Mouse (Mus musculus): ENCODE results near the gene Zbtb20. TPM values are rescaled to one million over a fixed set of nuclear protein-coding genes. Genes with fewer than 3 reads are reported as not detected.
A peak's percentile ranks its signal among the peaks of the same experiment; 100 is the strongest.

Zbtb20 gene
- polyA plus RNA-seq, 1 experiment from 2014 or later, result 6.6 TPM

DNA sequence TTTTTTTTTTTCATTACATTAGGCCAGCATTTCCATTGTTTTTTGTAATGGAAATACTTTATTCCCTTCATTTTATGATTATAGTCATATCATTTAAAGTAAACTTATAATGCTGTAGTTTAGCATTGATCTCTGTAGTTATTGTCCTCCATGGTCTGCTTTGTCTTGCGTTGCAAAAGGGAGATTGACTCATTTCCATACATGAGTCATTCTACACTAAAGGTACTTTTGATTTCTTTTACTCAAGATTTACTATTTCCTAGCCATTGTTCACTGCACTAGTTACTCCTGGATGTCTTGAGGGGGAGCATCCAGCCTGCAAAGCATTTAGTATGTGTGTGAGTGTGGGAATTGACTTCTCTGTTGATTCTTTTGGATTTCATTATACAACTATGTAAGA is 24.6 kb downstream of the Zbtb20 start:
- Histone ChIP-seq H3K4me2 (no peak overlapping the region), H3K4me1 (replicated peaks; ENCODE audit: control insufficient read depth, insufficient read depth, low read length) (no peaks in the 10 kb centered on the region), H3K27me3 (replicated peaks; ENCODE audit: control insufficient read depth, insufficient read depth, low read length) (no peaks in the 10 kb centered on the region), H3K27ac (ENCODE audit: low read depth, low read length) (no peak overlapping the region), H3K4me3 (ENCODE audit: low read depth, low read length) (no peak overlapping the region), H3K9me3 (ENCODE audit: control insufficient read depth, low read length) (no peaks in the 10 kb centered on the region), H3K9ac (ENCODE audit: low read depth, low read length) (no peak overlapping the region), H3K36me3 (ENCODE audit: control insufficient read depth, insufficient read depth, low read length) (no peaks in the 10 kb centered on the region)
- ATAC-seq (replicated peaks; ENCODE audit: low FRiP score), result no peak
- DNase-seq (ENCODE audit: low spot score), result no peak
- 77% methylated on average over 1 of the region's 1 CpGs for WGBS

DNA sequence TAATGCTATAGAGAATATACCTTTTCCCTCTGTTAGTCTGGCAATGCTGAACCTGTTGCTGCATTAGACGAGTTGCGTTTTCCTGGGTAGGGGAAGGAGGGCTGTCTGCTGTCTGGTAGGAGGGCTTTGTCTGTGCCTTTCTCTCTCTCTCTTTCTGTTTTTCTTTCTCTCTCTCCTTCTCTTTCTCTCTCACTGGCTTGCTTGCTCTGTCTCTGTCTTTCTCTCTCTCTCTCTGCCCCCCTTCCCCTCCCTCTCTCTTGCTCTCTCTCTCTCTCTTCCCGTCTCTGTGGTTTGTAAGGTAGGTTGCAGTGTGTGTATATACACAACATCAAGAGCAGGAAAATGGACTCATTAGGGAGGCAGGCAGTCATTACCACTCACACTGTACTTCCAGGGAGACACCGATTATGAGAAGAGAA is 31.6 kb downstream of the Zbtb20 start:
- no peak overlapping the region for H3K9ac ChIP-seq (ENCODE audit: low read depth, low read length)
- ATAC-seq (replicated peaks; ENCODE audit: low FRiP score), result no peak
- WGBS, result 57% methylated on average over 4 of the region's 4 CpGs

GRCm38 (mm10) chr16:42908381-42908780 is 32.7 kb downstream of the Zbtb20 start:
- H3K27ac ChIP-seq (ENCODE audit: low read depth, low read length), result no peak overlapping the region
- peaks cover 4% of the 10 kb centered on the region; the same call in 1 of the 2 replicates for H3K4me1 ChIP-seq (replicated peaks; ENCODE audit: control insufficient read depth, insufficient read depth, low read length)
- no peaks in the 10 kb centered on the region for H3K36me3 ChIP-seq (ENCODE audit: control insufficient read depth, insufficient read depth, low read length)
- H3K9me3 ChIP-seq (ENCODE audit: control insufficient read depth, low read length), result no peaks in the 10 kb centered on the region
- ATAC-seq (replicated peaks; ENCODE audit: low FRiP score) (no peak), DNase-seq (ENCODE audit: low spot score) (no peak)
- no peak overlapping the region for H3K4me2 ChIP-seq
- no peaks in the 10 kb centered on the region for H3K27me3 ChIP-seq (replicated peaks; ENCODE audit: control insufficient read depth, insufficient read depth, low read length)
- H3K4me3 ChIP-seq (ENCODE audit: low read depth, low read length), result no peak overlapping the region
- H3K9ac ChIP-seq (ENCODE audit: low read depth, low read length), result no peak overlapping the region

More for the DNA sequence above, 31.6 kb downstream of the Zbtb20 start:
- 0 out of 2 replicates have a peak overlapping the region, but pooled peaks have one; percentile 0 for H3K4me3 ChIP-seq (ENCODE audit: low read depth, low read length)
- peaks cover 4% of the 10 kb centered on the region; the same call in 1 of the 2 replicates for H3K4me1 ChIP-seq (replicated peaks; ENCODE audit: control insufficient read depth, insufficient read depth, low read length)
- H3K4me2 ChIP-seq, result peak overlapping the region; percentile 26
- no peaks in the 10 kb centered on the region for H3K27me3 ChIP-seq (replicated peaks; ENCODE audit: control insufficient read depth, insufficient read depth, low read length)
- no peaks in the 10 kb centered on the region for H3K9me3 ChIP-seq (ENCODE audit: control insufficient read depth, low read length)
- H3K36me3 ChIP-seq (ENCODE audit: control insufficient read depth, insufficient read depth, low read length), result no peaks in the 10 kb centered on the region
- DNase-seq (ENCODE audit: low spot score), result no peak
- H3K27ac ChIP-seq (ENCODE audit: low read depth, low read length), result no peak overlapping the region

- ATAC-seq (replicated peaks; ENCODE audit: low FRiP score), result no peak
- no peak overlapping the region for H3K27ac ChIP-seq (ENCODE audit: low read depth, low read length)
- H3K4me3 ChIP-seq (ENCODE audit: low read depth, low read length), result no peak overlapping the region
- WGBS, result 82% methylated on average over 5 of the region's 5 CpGs
- DNase-seq (ENCODE audit: low spot score), result no peak
- no peaks in the 10 kb centered on the region for H3K9me3 ChIP-seq (ENCODE audit: control insufficient read depth, low read length)
- no peaks in the 10 kb centered on the region for H3K27me3 ChIP-seq (replicated peaks; ENCODE audit: control insufficient read depth, insufficient read depth, low read length)
- H3K36me3 ChIP-seq (ENCODE audit: control insufficient read depth, insufficient read depth, low read length), result no peaks in the 10 kb centered on the region
- no peak overlapping the region for H3K9ac ChIP-seq (ENCODE audit: low read depth, low read length)
- H3K4me2 ChIP-seq, result no peak overlapping the region
- H3K4me1 ChIP-seq (replicated peaks; ENCODE audit: control insufficient read depth, insufficient read depth, low read length), result peaks cover 4% of the 10 kb centered on the region; the same call in 1 of the 2 replicates
Measured at GRCm38 (mm10) chr16:42908896-42909295, 33.2 kb downstream of the Zbtb20 start.

- no peak overlapping the region for H3K4me2 ChIP-seq
- H3K27me3 ChIP-seq (replicated peaks; ENCODE audit: control insufficient read depth, insufficient read depth, low read length), result no peaks in the 10 kb centered on the region
- no peak overlapping the region for H3K27ac ChIP-seq (ENCODE audit: low read depth, low read length)
- no peak overlapping the region for H3K9ac ChIP-seq (ENCODE audit: low read depth, low read length)
- DNase-seq (ENCODE audit: low spot score) (no peak), ATAC-seq (replicated peaks; ENCODE audit: low FRiP score) (no peak)
- H3K9me3 ChIP-seq (ENCODE audit: control insufficient read depth, low read length), result no peaks in the 10 kb centered on the region
- peaks cover 4% of the 10 kb centered on the region; the same call in 1 of the 2 replicates for H3K4me1 ChIP-seq (replicated peaks; ENCODE audit: control insufficient read depth, insufficient read depth, low read length)
- 63% methylated on average over 4 of the region's 4 CpGs for WGBS
- no peak overlapping the region for H3K4me3 ChIP-seq (ENCODE audit: low read depth, low read length)
- H3K36me3 ChIP-seq (ENCODE audit: control insufficient read depth, insufficient read depth, low read length), result no peaks in the 10 kb centered on the region
Measured at GRCm38 (mm10) chr16:42910016-42910415, 34.3 kb downstream of the Zbtb20 start.

DNA sequence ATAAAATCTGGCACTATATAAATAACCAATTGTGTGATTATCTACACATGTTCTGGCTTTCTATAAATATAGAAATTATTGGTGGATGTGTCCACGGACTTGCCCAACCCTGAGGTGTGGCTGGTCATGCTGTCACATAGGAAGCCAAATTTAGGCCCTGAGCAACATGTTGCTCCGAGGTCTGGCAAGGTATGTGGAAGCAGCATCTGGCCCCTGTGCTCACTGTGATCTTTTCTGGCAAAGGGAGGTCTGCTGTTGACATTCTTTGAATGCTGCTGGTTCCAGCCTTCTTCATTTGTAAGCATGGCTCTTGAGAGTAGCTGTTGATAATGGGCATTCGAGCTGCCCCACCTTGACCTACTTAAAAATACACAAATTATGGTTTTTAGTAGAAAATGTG is 35.0 kb downstream of the Zbtb20 start:
- Histone ChIP-seq H3K36me3 (ENCODE audit: control insufficient read depth, insufficient read depth, low read length) (no peaks in the 10 kb centered on the region), H3K27ac (ENCODE audit: low read depth, low read length) (no peak overlapping the region), H3K4me2 (no peak overlapping the region), H3K27me3 (replicated peaks; ENCODE audit: control insufficient read depth, insufficient read depth, low read length) (no peaks in the 10 kb centered on the region), H3K9me3 (ENCODE audit: control insufficient read depth, low read length) (no peaks in the 10 kb centered on the region), H3K4me1 (replicated peaks; ENCODE audit: control insufficient read depth, insufficient read depth, low read length) (peaks cover 4% of the 10 kb centered on the region; the same call in 1 of the 2 replicates), H3K9ac (ENCODE audit: low read depth, low read length) (no peak overlapping the region), H3K4me3 (ENCODE audit: low read depth, low read length) (no peak overlapping the region)
- 62% methylated on average over 3 of the region's 3 CpGs for WGBS
- ATAC-seq (replicated peaks; ENCODE audit: low FRiP score), result no peak
- DNase-seq (ENCODE audit: low spot score), result no peak

DNA sequence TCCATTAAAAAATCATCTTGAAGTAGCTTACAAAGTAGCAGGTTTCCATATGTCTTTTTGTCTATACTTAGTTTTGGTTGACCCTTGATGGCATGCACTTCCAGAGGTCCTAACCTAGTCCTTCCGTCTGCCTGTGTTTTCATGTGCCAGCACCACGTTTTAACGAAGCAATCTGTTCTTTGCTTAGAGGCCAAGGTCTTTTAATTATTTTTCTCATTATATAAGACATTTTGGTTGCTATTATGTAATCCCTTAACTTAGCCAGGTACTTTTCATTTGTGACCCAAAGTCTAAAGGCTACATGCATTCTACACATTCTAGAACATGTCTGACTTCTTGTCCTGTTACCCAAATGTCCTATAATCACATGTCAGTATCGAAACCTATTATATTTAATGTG is 35.6 kb downstream of the Zbtb20 start:
- no peak for DNase-seq (ENCODE audit: low spot score)
- Histone ChIP-seq H3K4me2 (no peak overlapping the region), H3K9me3 (ENCODE audit: control insufficient read depth, low read length) (no peaks in the 10 kb centered on the region), H3K4me1 (replicated peaks; ENCODE audit: control insufficient read depth, insufficient read depth, low read length) (peaks cover 4% of the 10 kb centered on the region; the same call in 1 of the 2 replicates), H3K4me3 (ENCODE audit: low read depth, low read length) (no peak overlapping the region), H3K36me3 (ENCODE audit: control insufficient read depth, insufficient read depth, low read length) (no peaks in the 10 kb centered on the region), H3K27ac (ENCODE audit: low read depth, low read length) (no peak overlapping the region), H3K27me3 (replicated peaks; ENCODE audit: control insufficient read depth, insufficient read depth, low read length) (no peaks in the 10 kb centered on the region), H3K9ac (ENCODE audit: low read depth, low read length) (no peak overlapping the region)
- ATAC-seq (replicated peaks; ENCODE audit: low FRiP score), result no peak
- 79% methylated on average over 4 of the region's 4 CpGs for WGBS

DNA sequence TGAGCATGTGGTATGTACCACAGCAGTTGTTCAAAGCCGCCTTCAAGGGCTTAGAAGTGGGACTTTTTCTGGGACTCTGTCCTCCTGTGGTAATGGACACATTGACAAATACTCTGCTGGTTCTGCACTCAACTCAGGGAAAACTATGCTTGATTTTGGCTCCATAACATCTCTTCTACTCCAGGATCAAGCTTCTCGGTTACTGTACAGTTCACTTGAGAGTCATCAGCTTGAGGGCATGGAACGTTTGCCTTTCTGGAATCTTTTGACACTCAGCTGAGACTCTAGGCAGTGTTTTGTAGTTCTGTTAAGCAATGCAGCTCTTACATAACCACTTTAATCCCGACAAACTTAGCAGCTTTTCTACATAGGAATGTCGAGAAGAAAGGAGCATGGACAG is 36.1 kb downstream of the Zbtb20 start:
- Histone ChIP-seq H3K4me3 (ENCODE audit: low read depth, low read length) (no peak overlapping the region), H3K4me2 (no peak overlapping the region), H3K36me3 (ENCODE audit: control insufficient read depth, insufficient read depth, low read length) (no peaks in the 10 kb centered on the region), H3K9ac (ENCODE audit: low read depth, low read length) (no peak overlapping the region), H3K27me3 (replicated peaks; ENCODE audit: control insufficient read depth, insufficient read depth, low read length) (no peaks in the 10 kb centered on the region), H3K27ac (ENCODE audit: low read depth, low read length) (no peak overlapping the region), H3K4me1 (replicated peaks; ENCODE audit: control insufficient read depth, insufficient read depth, low read length) (peaks cover 4% of the 10 kb centered on the region; the same call in 1 of the 2 replicates), H3K9me3 (ENCODE audit: control insufficient read depth, low read length) (no peaks in the 10 kb centered on the region)
- WGBS, result 73% methylated on average over 5 of the region's 5 CpGs
- ATAC-seq (replicated peaks; ENCODE audit: low FRiP score), result no peak
- no peak for DNase-seq (ENCODE audit: low spot score)

DNA sequence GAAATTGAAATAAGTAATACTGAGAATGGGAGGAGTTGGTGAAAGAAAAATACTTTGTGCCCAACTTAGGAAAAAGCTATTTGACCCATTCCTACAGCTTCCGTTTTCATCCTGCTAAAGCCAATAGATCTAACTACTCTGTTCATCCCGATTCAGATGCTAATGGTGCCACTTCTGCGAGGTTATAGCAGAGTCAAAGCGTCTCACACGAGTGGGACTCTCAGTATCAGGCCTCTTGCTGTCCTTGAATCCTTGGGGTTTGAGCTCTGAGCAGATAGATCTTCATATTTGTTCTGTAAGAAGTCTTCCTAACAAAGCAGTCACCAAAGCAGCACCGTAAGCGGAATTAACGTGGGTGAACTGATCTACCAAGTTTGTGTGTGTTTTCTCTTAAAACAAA is 37.6 kb downstream of the Zbtb20 start:
- 74% methylated on average over 8 of the region's 8 CpGs for WGBS
- no peak for ATAC-seq (replicated peaks; ENCODE audit: low FRiP score)
- Histone ChIP-seq H3K9ac (ENCODE audit: low read depth, low read length) (no peak overlapping the region), H3K36me3 (ENCODE audit: control insufficient read depth, insufficient read depth, low read length) (no peaks in the 10 kb centered on the region), H3K4me2 (no peak overlapping the region), H3K4me1 (replicated peaks; ENCODE audit: control insufficient read depth, insufficient read depth, low read length) (peaks cover 4% of the 10 kb centered on the region; the same call in 1 of the 2 replicates), H3K27ac (ENCODE audit: low read depth, low read length) (no peak overlapping the region), H3K27me3 (replicated peaks; ENCODE audit: control insufficient read depth, insufficient read depth, low read length) (no peaks in the 10 kb centered on the region), H3K9me3 (ENCODE audit: control insufficient read depth, low read length) (no peaks in the 10 kb centered on the region), H3K4me3 (ENCODE audit: low read depth, low read length) (no peak overlapping the region)
- no peak for DNase-seq (ENCODE audit: low spot score)

Data from liver, embryonic 11.5 days (tissue).